ENCODE assay signal across 8 mouse cellular contexts in the genomic region with DNA sequence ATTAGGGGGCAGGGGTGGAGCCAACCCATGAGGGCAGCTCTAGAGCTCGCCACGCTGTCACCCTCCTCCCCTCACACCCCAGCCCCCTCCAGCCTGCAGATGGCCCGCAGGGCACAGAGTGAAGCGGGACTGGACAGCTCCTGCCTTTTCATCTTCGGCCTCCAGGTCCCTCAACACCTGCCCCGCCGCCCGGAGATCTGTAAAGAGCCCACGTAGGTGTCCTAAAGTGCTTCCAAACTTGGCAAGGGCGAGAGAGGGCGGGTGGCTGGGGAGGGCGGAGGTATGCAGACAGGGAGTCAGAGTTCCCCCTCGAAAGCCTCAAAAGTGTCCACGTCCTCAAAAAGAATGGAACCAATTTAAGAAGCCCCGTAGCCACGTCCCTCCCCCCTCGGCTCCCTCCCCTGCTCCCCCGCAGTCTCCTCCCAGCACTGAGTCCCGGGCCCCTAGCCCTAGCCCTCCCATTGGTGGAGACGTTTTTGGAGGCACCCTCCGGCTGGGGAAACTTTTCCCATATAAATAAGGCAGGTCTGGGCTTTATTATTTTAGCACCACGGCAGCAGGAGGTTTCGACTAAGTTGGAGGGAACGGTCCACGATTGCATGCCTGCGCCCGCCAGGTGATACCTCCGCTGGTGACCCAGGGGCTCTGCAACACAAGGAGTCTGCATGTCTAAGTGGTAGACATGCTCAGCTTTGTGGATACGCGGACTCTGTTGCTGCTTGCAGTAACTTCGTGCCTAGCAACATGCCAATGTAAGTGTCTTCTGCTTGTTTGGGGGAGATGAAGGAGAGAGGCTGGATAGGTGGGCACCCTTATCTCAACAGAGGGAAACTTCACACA. TPM values are rescaled to one million over a fixed set of nuclear protein-coding genes. Genes with fewer than 3 reads are reported as not detected.
DNase-seq lines count a peak whose midpoint lies in the region; ATAC-seq lines count a peak whose summit lies in the region.
"Had no signal": no experiment of that assay in that cellular context is flagged by ENCODE, and none has a peak within 500 bp of the region (broad histone marks: within the 10 kb centered on the region; RNA-seq: fewer than 3 reads in every experiment).

No protein-coding gene starts in this region.

- WGBS in embryonic facial prominence, embryonic 14.5 days: under 1% methylated on average over 26 of the region's 31 CpGs
- WGBS in heart, embryonic 13.5 days: 1% methylated on average over 31 of the region's 31 CpGs
- WGBS in kidney, embryonic 16.5 days: under 1% methylated on average over 31 of the region's 31 CpGs
- WGBS in stomach, embryonic 16.5 days: 2% methylated on average over 31 of the region's 31 CpGs

- peak overlapping the region; percentile 57 for H3K4me3 ChIP-seq in embryonic facial prominence, embryonic 14.5 days (ENCODE audit: low read depth, low read length)
- H3K4me3 ChIP-seq in heart, embryonic 13.5 days: peak overlapping the region; percentile 60
- peak overlapping the region; percentile 49 for H3K4me3 ChIP-seq in kidney, embryonic 16.5 days (ENCODE audit: low read length)
- peak overlapping the region; percentile 65 for H3K4me3 ChIP-seq in stomach, embryonic 16.5 days (replicated peaks; ENCODE audit: low read length)
- H3K4me3 ChIP-seq: erythroblast, embryonic 14.5 days had no signal

- ATAC-seq in embryonic facial prominence, embryonic 14.5 days (ENCODE audit: low read depth): peak; percentile 95
- ATAC-seq in heart, embryonic 13.5 days (ENCODE audit: extremely low read depth, insufficient number of reproducible peaks, low FRiP score, low TSS enrichment): peak; percentile 66
- ATAC-seq in kidney, embryonic 16.5 days (ENCODE audit: low FRiP score, low TSS enrichment): peak; percentile 95
- peak; percentile 93 for ATAC-seq in stomach, embryonic 16.5 days (ENCODE audit: insufficient read depth, low FRiP score)

- peaks cover 20% of the 10 kb centered on the region for H3K4me1 ChIP-seq in embryonic facial prominence, embryonic 14.5 days (ENCODE audit: control insufficient read depth, insufficient read depth, low read length)
- peaks cover 21% of the 10 kb centered on the region for H3K4me1 ChIP-seq in heart, embryonic 13.5 days
- H3K4me1 ChIP-seq in kidney, embryonic 16.5 days (ENCODE audit: insufficient read depth, low read length): no peaks in the 10 kb centered on the region; the same call in 1 of the 2 replicates
- H3K4me1 ChIP-seq in stomach, embryonic 16.5 days (ENCODE audit: control insufficient read depth, insufficient read depth, low read length): peaks cover 13% of the 10 kb centered on the region

- H3K27ac ChIP-seq in embryonic facial prominence, embryonic 14.5 days (replicated peaks; ENCODE audit: low read depth, low read length): peak overlapping the region; percentile 92
- H3K27ac ChIP-seq in heart, embryonic 13.5 days (replicated peaks): peak overlapping the region; percentile 79
- H3K27ac ChIP-seq in kidney, embryonic 16.5 days (ENCODE audit: low read length): peak overlapping the region; percentile 80
- peak overlapping the region; percentile 94 for H3K27ac ChIP-seq in stomach, embryonic 16.5 days (ENCODE audit: low read length)

- no peaks in the 10 kb centered on the region for H3K27me3 ChIP-seq in embryonic facial prominence, embryonic 14.5 days (replicated peaks; ENCODE audit: control insufficient read depth, insufficient read depth, low read length)
- no peaks in the 10 kb centered on the region for H3K27me3 ChIP-seq in heart, embryonic 13.5 days (replicated peaks)
- H3K27me3 ChIP-seq in kidney, embryonic 16.5 days (ENCODE audit: insufficient read depth, low read length): no peaks in the 10 kb centered on the region
- no peaks in the 10 kb centered on the region for H3K27me3 ChIP-seq in stomach, embryonic 16.5 days (ENCODE audit: control insufficient read depth, insufficient read depth, low read length)

- peak; percentile 56 for DNase-seq in adrenal gland, postnatal 10 days
- DNase-seq in embryonic facial prominence, embryonic 14.5 days (ENCODE audit: low spot score): peak; percentile 96
- DNase-seq in lung, postnatal 25 days (ENCODE audit: low spot score): peak; percentile 52
- no peak for DNase-seq in left cerebral cortex, adult 11 months (ENCODE audit: low spot score)

- no peaks in the 10 kb centered on the region for H3K9me3 ChIP-seq in embryonic facial prominence, embryonic 14.5 days (ENCODE audit: control insufficient read depth, low read length)
- H3K9me3 ChIP-seq in heart, embryonic 13.5 days: no peaks in the 10 kb centered on the region
- no peaks in the 10 kb centered on the region for H3K9me3 ChIP-seq in kidney, embryonic 16.5 days (ENCODE audit: low read length)
- H3K9me3 ChIP-seq in stomach, embryonic 16.5 days (replicated peaks; ENCODE audit: control insufficient read depth, low read length): no peaks in the 10 kb centered on the region

- peak overlapping the region; percentile 80 for H3K9ac ChIP-seq in embryonic facial prominence, embryonic 14.5 days (ENCODE audit: low read depth, low read length)
- H3K9ac ChIP-seq in heart, embryonic 13.5 days: peak overlapping the region; percentile 80
- H3K9ac ChIP-seq in kidney, embryonic 16.5 days (replicated peaks; ENCODE audit: low read length): peak overlapping the region; percentile 65
- H3K9ac ChIP-seq in stomach, embryonic 16.5 days (ENCODE audit: low read length): peak overlapping the region; percentile 81

- H3K4me2 ChIP-seq in embryonic facial prominence, embryonic 14.5 days (ENCODE audit: low read depth, low read length): peak overlapping the region; percentile 66
- peak overlapping the region; percentile 89 for H3K4me2 ChIP-seq in heart, embryonic 13.5 days
- peak overlapping the region; percentile 71 for H3K4me2 ChIP-seq in kidney, embryonic 16.5 days (replicated peaks; ENCODE audit: low read depth, low read length)
- H3K4me2 ChIP-seq in stomach, embryonic 16.5 days (ENCODE audit: low read depth, low read length): peak overlapping the region; percentile 70

- H3K36me3 ChIP-seq in embryonic facial prominence, embryonic 14.5 days (ENCODE audit: control insufficient read depth, insufficient read depth, low read length): peaks cover 11% of the 10 kb centered on the region
- peaks cover 6% of the 10 kb centered on the region; the same call in 1 of the 2 replicates for H3K36me3 ChIP-seq in heart, embryonic 13.5 days
- 0 out of 2 replicates have a peak, but pooled peaks cover 5% of the 10 kb centered on the region for H3K36me3 ChIP-seq in kidney, embryonic 16.5 days (ENCODE audit: insufficient read depth, low read length)
- H3K36me3 ChIP-seq in stomach, embryonic 16.5 days (ENCODE audit: control insufficient read depth, insufficient read depth, low read length): peaks cover 4% of the 10 kb centered on the region; the same call in 1 of the 2 replicates

RNA-seq across cellular contexts. Expression of gene Col1a2, which starts 0.8 kb away (rescaled TPM):
- total RNA-seq in adrenal gland, postnatal 10 days (2021): 1,000 to 10,000 TPM in 1 of 2 experiments, 100 to 1,000 TPM in 1; 549 to 1,048 TPM
- polyA plus RNA-seq in embryonic facial prominence, embryonic 14.5 days (2014; fragmentation: Nextera tagmentation; extraction: Ambion mirVana): 2,526 and 3,098 TPM in 2 replicates
- 253 and 328 TPM in 2 replicates for polyA plus RNA-seq in heart, embryonic 13.5 days (2015; fragmentation: Nextera tagmentation; extraction: Ambion mirVana)
- 551 and 618 TPM in 2 replicates for polyA plus RNA-seq in kidney, embryonic 16.5 days (2015; fragmentation: Nextera tagmentation; extraction: Ambion mirVana)
- polyA plus RNA-seq in stomach, embryonic 16.5 days (2015; fragmentation: Nextera tagmentation; extraction: Ambion mirVana): 1,169 and 1,212 TPM in 2 replicates
